Mouse (Mus musculus): Measurements from ENCODE around the gene Erap1. TPM values are rescaled to one million over a fixed set of nuclear protein-coding genes. Genes with fewer than 3 reads are reported as not detected.
"Not testable (repeated sequence)": the region's sequence is repeated elsewhere in the genome, so short reads cannot be mapped to it uniquely, and the experiment has no call there.

Gene Erap1
- 3.8 TPM for polyA plus RNA-seq (2012; fragmentation: generic; extraction: Trizol)

- no peaks in the 10 kb centered on the region for H3K79me2 ChIP-seq (ENCODE audit: control insufficient read depth, insufficient read depth)
- peak within 1 kb of the TSS; percentile 44 for H3ac ChIP-seq (ENCODE audit: control insufficient read depth, insufficient read length)
- H3K4me3 ChIP-seq: peak within 1 kb of the TSS; percentile 54
Observed at GRCm38 (mm10) chr13:74638793-74639711, at the start of gene Erap1. Gene Erap1 (plus strand): TSS chr13:74639568.

DNA sequence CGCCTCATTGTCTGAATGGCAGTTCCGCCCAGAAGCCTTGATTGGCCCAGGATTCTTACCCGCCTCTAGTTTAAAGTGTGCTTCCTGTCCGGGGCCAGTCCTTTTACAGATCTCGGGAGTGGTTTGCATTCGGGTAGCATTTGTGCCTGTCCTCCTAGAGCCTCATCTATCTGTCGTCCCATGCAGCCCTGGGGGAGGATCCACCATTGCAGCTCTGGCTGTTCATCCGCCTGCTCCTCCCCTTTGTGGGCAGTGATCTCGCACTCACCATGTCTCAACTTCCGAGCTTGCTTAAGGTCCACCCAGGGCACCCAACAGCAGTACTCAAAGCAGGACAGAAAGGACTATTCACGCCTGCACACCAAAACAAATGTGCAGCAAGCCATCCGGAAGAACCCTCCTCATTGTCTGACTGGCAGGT, 48.0 kb upstream of the Erap1 start:
- not testable (repeated sequence) for H3ac ChIP-seq (ENCODE audit: control insufficient read depth, insufficient read length); H3K4me3 ChIP-seq; H3K36me3 ChIP-seq (ENCODE audit: control insufficient read depth, insufficient read depth); H3K27me3 ChIP-seq (ENCODE audit: control insufficient read depth, insufficient read depth, insufficient read length); H3K79me2 ChIP-seq (ENCODE audit: control insufficient read depth, insufficient read depth)
- peak overlapping the region; percentile 42 for H3K4me2 ChIP-seq (ENCODE audit: low read depth)

More at GRCm38 (mm10) chr13:74638793-74639711, at the start of gene Erap1:
- H3K4me2 ChIP-seq (ENCODE audit: low read depth): peak within 1 kb of the TSS; percentile 88
- H3K27me3 ChIP-seq (ENCODE audit: control insufficient read depth, insufficient read depth, insufficient read length): no peaks in the 10 kb centered on the region
- H3K36me3 ChIP-seq (ENCODE audit: control insufficient read depth, insufficient read depth): no peaks in the 10 kb centered on the region
- no peak for TF ChIP-seq SRF (IDR thresholded peaks at IDR 0.05; ENCODE audit: control insufficient read depth, insufficient read length, low read depth)
- no peak for TF ChIP-seq POLR2AphosphoS2 (IDR thresholded peaks at IDR 0.05; ENCODE audit: insufficient read length, low read depth)
- TF ChIP-seq MYOG (IDR thresholded peaks at IDR 0.05; ENCODE audit: control insufficient read depth in 1 of 3, insufficient read depth in 1 of 3, insufficient read length in 2 of 3, low read depth in 2 of 3): no peak
- TF ChIP-seq MAX (IDR thresholded peaks at IDR 0.05; ENCODE audit: low read depth): no peak
- no peak for TF ChIP-seq MYOD1 (IDR thresholded peaks at IDR 0.05; ENCODE audit: control insufficient read depth in 1 of 3, insufficient read length in 2 of 3, low read depth in 2 of 3)
- TF ChIP-seq REST (IDR thresholded peaks at IDR 0.05; ENCODE audit: insufficient read depth, insufficient read length): no peak
- no peak for TF ChIP-seq USF1 (IDR thresholded peaks at IDR 0.05; ENCODE audit: low read depth)
- no peak for TF ChIP-seq TCF12 (IDR thresholded peaks at IDR 0.05; ENCODE audit: insufficient read depth, poor library complexity, severe bottlenecking)

GRCm38 (mm10) chr13:74591828-74592227, 47.5 kb upstream of the Erap1 start:
- peak overlapping the region; percentile 13 for H3K4me2 ChIP-seq (ENCODE audit: low read depth)
- H3K4me3 ChIP-seq; H3K36me3 ChIP-seq (ENCODE audit: control insufficient read depth, insufficient read depth); H3K27me3 ChIP-seq (ENCODE audit: control insufficient read depth, insufficient read depth, insufficient read length); H3ac ChIP-seq (ENCODE audit: control insufficient read depth, insufficient read length); H3K79me2 ChIP-seq (ENCODE audit: control insufficient read depth, insufficient read depth): not testable (repeated sequence)

DNA sequence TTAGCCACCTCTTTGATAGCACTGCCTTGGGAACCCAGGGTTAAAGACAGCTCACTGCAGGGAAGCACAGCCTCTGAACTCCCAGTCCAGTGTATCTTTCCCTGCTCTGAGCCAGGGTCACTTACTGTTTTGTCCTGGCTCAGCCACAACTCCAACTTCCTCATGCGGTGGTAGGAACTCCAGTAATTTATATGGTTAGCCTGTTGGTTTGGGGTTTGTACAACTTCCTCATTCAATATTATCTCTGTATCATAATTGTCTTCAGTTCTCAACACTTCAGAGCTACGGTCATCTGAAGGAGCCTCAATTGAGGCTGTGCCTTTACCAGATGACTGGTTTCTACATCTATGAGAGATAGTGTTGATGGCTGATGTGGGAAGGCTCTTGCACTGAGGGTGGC, 42.3 kb upstream of the Erap1 start:
- not testable (repeated sequence) for H3K36me3 ChIP-seq (ENCODE audit: control insufficient read depth, insufficient read depth); H3ac ChIP-seq (ENCODE audit: control insufficient read depth, insufficient read length); H3K4me2 ChIP-seq (ENCODE audit: low read depth); H3K79me2 ChIP-seq (ENCODE audit: control insufficient read depth, insufficient read depth); H3K27me3 ChIP-seq (ENCODE audit: control insufficient read depth, insufficient read depth, insufficient read length); H3K4me3 ChIP-seq

DNA sequence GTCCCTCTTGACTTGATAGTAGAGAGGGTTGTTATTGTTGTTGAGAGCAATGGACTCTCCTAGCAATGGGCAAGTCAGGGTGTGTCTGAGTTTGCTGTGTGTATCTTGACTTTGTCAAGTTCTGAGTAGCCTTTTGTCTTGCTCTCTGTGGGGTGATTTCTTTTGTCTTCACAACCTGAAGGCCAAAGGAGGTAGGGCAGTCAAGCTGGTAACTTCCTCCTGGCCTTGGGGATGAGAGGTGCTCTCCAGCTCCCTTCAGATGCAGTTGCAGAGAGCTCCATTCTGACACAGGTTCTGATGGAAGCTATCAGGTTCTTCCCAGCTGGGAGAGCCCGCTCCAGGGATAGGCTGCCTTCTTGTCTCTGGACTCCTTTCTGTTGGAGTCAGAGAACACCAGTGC, 37.6 kb upstream of the Erap1 start:
- not testable (repeated sequence) for H3K79me2 ChIP-seq (ENCODE audit: control insufficient read depth, insufficient read depth); H3K36me3 ChIP-seq (ENCODE audit: control insufficient read depth, insufficient read depth); H3K4me3 ChIP-seq; H3ac ChIP-seq (ENCODE audit: control insufficient read depth, insufficient read length); H3K27me3 ChIP-seq (ENCODE audit: control insufficient read depth, insufficient read depth, insufficient read length); H3K4me2 ChIP-seq (ENCODE audit: low read depth)

DNA sequence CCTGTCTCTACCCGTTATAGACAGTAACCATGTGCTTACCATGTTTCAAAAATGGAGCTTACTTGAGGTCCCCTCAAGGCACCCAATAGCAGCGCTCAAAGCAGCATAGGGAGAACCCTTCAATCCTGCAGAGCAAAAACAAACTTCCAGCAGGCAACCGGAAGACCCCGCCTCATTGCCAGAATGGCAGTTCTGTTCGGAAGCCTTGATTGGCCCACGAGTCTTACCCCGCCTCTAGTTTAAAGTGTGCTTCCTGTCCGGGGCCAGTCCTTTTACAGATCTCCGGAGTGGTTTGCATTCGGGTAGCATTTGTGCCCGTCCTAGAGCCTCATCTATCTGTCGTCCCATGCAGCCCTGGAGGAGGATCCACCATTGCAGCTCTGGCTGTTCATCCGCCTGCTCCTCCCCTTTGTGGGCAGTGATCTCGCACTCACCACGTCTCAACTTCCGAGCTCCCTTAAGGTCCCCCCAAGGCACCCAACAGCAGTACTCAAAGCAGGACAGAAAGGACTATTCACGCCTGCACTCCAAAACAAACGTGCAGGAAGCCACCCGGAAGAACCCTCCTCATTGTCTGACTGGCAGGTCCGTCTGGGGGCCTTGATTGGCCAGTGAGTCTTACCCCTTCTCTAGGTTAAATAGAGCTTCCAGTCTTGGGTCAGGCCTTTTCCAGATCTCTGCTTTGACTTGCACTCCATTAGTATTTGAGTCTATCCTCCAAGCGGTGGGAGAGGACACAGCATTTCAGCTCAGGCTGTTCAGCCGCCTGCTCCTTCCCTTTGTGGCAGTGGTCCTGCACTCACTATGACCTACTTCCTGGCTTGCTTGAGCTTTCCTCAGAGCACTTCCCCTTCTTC, 22.0 kb upstream of the Erap1 start:
- not testable (repeated sequence) for H3K79me2 ChIP-seq (ENCODE audit: control insufficient read depth, insufficient read depth); H3K36me3 ChIP-seq (ENCODE audit: control insufficient read depth, insufficient read depth); H3ac ChIP-seq (ENCODE audit: control insufficient read depth, insufficient read length); H3K27me3 ChIP-seq (ENCODE audit: control insufficient read depth, insufficient read depth, insufficient read length)
- H3K4me2 ChIP-seq (ENCODE audit: low read depth): peak overlapping the region; percentile 73
- H3K4me3 ChIP-seq: peak overlapping the region; percentile 52
- peak; percentile 25 for TF ChIP-seq POLR2A (IDR thresholded peaks at IDR 0.05; ENCODE audit: insufficient read length, low read depth)

GRCm38 (mm10) chr13:74632327-74632726, 7.0 kb upstream of the Erap1 start:
- H3K36me3 ChIP-seq (ENCODE audit: control insufficient read depth, insufficient read depth): no peaks in the 10 kb centered on the region
- H3K4me2 ChIP-seq (ENCODE audit: low read depth): no peak overlapping the region
- no peaks in the 10 kb centered on the region for H3K79me2 ChIP-seq (ENCODE audit: control insufficient read depth, insufficient read depth)
- no peaks in the 10 kb centered on the region for H3K27me3 ChIP-seq (ENCODE audit: control insufficient read depth, insufficient read depth, insufficient read length)
- no peak for TF ChIP-seq REST (IDR thresholded peaks at IDR 0.05; ENCODE audit: insufficient read depth, insufficient read length)
- no peak for TF ChIP-seq MYOD1 (IDR thresholded peaks at IDR 0.05; ENCODE audit: control insufficient read depth in 1 of 3, insufficient read length in 2 of 3, low read depth in 2 of 3)
- no peak for TF ChIP-seq MYOG (IDR thresholded peaks at IDR 0.05; ENCODE audit: control insufficient read depth in 1 of 3, insufficient read depth in 1 of 3, insufficient read length in 2 of 3, low read depth in 2 of 3)
- no peak for TF ChIP-seq MAX (IDR thresholded peaks at IDR 0.05; ENCODE audit: low read depth)
- TF ChIP-seq USF1 (IDR thresholded peaks at IDR 0.05; ENCODE audit: low read depth): no peak
- no peak for TF ChIP-seq E2F4 (IDR thresholded peaks at IDR 0.05; ENCODE audit: insufficient read depth)
- no peak for TF ChIP-seq POLR2AphosphoS2 (IDR thresholded peaks at IDR 0.05; ENCODE audit: insufficient read length, low read depth)
- no peak for TF ChIP-seq POLR2A (IDR thresholded peaks at IDR 0.05; ENCODE audit: insufficient read length, low read depth)
- TF ChIP-seq TCF12 (IDR thresholded peaks at IDR 0.05; ENCODE audit: insufficient read depth, poor library complexity, severe bottlenecking): no peak
- TF ChIP-seq TCF3 (IDR thresholded peaks at IDR 0.05; ENCODE audit: insufficient read length, low read depth): no peak
- TF ChIP-seq SRF (IDR thresholded peaks at IDR 0.05; ENCODE audit: control insufficient read depth, insufficient read length, low read depth): no peak
- TF ChIP-seq CEBPB (IDR thresholded peaks at IDR 0.05; ENCODE audit: insufficient read depth, poor library complexity, severe bottlenecking): no peak
- no peak overlapping the region for H3ac ChIP-seq (ENCODE audit: control insufficient read depth, insufficient read length)
- H3K4me3 ChIP-seq: no peak overlapping the region

Data from myocyte (in vitro differentiated cells).